Mouse (Mus musculus): ENCODE measurements around the gene Sh3gl1.

The Sh3gl1 gene

DNA sequence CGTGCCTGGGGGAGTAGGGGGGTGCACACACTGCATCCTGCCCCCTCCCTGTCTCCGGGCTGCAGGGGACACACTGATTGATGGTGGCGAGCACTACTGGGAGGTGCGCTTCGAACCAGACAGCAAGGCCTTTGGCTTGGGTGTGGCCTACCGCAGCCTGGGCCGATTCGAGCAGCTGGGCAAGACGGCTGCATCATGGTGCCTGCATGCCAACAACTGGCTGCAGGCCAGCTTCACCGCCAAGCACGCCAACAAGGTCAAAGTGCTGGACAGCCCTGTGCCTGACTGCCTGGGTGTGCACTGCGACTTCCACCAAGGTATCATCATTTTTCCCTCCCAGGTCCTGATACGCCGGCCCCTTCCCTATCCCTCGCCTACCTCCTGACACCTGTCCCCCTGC, 40.4 kb downstream of the Sh3gl1 start:
- DNase-seq (ENCODE audit: low read depth, low spot score): no peak

DNA sequence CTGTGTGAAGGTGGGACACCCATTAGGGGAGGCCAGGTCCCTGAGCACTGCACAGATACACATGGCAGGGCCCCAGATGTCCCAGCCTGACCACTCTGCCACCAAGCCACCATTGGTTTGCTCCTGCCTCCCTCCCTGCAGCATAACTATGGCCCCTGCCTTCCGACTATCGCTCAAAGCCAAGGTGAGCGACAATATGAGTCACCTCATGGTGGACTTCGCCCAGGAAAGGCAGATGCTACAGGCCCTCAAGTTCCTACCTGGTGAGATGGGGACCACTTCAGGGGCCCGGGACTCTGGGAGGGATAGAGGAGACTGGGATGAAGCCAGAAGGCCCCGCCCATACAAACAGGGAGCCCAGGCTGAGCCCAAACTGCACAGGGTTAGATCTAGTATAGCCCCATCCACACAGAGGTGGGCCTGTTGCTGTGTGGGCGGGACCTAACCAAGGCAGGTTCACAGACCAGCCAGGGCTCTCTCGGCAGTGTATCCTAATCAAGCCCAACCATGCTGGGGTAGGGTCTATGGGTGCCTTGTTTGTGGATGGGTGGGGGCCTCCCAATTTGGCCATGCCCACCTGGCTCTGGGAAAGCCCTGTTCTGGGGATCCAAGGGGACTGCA, 46.0 kb downstream of the Sh3gl1 start:
- DNase-seq (ENCODE audit: low read depth, low spot score): no peak

DNA sequence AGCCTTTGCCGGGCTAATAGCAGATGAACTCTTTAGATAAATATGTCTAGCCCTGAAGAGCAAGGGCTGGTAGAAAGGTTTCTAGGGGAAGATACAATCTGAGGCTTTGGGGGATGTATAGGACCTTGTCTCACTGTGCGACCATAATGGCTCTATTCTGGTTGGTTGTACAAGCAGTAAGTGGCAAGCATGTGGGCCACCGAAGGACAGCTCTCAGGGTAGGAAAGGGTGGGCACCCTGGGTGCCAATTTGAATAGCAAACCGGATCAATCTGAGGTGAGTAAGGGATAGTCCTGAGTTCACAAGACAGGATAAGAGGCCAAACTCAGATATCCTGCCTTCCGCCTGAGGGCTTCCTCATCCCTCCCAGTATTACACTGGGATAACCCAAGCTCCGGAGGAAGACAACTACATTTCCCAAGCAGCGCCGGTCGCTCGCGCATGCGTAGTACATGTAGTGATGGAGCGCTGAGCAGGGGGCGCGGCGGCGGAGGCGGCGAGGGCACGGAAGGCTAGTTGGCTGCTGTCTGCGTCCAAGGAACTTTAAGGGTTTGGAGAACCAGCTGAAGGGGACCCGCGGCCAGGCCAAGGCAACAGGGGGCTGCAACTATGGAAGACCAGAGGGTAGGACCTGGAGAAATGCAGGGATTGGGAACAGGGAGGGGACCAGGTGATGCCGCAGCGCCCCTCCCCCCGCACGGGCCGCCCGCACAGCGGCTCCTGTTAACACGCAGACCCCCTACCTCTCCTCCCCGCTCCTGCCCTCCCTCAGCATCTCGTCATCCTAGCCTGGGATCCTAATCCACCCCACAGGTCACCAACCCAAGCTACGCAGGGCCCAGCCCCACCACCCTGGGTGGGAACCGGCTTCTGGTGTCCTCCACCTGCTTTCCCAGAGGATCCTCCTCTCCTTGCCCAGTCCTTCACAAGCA, 50.1 kb downstream of the Sh3gl1 start, which contains the start of gene Fsd1:
Gene Fsd1 (plus strand): TSS at position 480 of the 932 bp plus-strand sequence.
- DNase-seq (ENCODE audit: low read depth, low spot score): peak; percentile 87

DNA sequence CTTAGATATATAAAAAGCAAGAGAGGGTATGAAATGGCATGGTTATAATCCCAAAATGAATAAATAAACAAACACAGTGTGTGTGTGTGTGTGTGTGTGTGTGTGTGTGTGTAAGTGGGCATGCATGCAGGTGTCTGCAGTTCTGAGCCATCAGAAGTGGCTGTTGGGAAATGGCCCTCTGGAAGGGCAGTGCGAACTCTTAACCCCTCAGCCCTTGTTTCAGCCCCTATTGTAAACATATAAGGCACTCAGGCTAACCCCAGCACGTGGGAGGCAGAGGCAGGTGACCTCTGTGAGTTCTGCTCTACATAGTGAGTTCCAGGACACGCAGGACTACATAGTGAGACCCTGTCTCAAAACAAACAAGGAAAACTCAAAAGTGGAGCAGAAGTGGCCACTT, 59.1 kb downstream of the Sh3gl1 start:
- DNase-seq (ENCODE audit: low read depth, low spot score): no peak

DNA sequence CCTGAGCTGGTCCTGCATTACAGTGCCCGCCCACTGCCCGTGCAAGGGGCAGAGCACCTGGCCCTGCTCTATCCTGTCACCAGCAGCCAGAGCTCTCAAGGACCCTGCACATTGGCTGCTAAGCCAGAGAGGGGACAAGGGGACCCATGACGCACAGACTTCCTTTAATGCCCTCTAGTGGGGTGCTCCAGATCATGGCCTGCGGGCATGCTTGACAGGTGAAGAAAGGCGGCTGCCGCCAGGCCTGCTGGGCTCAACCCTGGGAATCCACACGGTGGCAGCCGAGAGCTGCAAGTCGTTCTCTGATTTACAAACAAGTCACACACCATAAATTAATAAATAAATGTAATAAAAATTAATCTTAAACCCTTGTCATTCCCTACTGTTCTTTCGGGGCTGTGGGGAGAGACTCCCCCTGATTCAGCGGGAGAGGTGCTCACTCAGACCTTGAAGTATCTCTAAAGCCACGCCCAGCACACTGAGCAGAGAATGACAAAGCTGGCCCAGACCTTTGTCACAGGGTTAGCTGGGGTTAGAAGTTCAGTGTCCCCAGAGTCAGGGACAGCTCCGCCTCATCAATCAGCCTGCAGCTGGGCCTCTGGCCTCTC, 60.1 kb downstream of the Sh3gl1 start:
- peak; percentile 82 for DNase-seq (ENCODE audit: low read depth, low spot score)

DNA sequence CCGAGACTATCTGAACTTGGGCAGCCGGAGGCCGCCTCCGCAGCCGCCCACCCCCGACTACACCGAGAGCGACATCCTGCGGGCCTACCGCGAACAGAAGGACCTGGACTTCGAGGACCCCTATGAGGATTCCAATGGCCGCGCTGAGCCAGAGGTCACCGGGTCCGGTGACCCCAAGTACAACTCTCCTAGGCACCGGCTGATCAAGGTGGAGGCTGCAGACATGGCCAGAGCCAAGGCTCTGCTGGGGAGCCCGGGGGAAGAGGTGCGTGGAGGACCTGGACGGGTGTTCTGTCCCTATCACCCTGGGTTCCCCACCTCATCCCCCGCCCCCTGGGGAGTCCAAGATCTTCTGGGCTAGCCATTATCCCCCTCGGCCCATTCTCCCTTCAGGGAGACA, 65.0 kb downstream of the Sh3gl1 start:
- DNase-seq (ENCODE audit: low read depth, low spot score): no peak

DNA sequence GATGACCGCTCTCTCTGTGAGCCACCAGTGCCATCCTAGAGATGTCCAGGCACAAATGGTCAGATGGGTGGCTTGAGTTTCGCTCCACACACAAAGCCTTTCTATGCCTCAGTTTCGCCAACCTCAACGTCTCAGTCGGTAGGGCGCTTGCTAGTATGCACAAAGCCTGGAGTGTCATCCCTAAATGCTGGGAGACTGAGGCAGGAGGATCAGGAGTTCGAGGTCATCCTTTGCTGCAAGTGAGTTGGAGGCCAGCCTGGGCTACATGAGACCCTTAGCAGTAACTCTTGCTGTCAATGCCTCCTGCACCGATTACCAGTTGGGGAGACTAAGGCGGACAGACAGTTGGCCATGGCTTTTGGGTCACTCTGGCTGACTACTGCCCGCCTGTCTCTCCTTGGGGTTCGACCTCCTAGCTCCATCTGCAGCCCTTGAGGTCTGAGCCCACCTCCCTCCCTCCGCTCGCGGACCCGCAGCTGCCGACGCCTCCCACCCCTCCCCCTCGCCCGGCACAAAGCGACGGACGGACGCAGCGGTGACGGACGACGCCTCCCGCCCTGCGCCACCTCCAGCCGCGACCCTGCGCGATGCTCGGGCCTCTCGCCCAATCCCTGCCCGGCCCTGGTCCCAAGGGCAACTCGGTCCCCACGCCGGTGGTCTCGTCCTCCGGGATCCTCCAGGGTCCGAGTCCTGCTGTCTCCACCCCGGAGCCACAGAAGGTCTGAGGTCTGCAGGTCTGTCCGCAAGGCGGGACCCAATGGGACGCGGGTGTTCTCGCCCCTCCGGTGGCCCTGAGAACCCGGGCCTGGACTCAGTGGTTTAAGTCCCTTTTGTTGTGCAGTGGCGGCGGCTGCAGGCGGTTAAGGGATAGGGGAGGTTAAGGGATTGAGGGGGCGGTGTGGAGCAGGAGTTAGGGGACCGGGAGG, 66.2 kb downstream of the Sh3gl1 start, which contains the start of gene Shd:
Gene Shd (plus strand): TSS at position 502 of the 926 bp plus-strand sequence.
- DNase-seq (ENCODE audit: low read depth, low spot score): peak; percentile 77

DNA sequence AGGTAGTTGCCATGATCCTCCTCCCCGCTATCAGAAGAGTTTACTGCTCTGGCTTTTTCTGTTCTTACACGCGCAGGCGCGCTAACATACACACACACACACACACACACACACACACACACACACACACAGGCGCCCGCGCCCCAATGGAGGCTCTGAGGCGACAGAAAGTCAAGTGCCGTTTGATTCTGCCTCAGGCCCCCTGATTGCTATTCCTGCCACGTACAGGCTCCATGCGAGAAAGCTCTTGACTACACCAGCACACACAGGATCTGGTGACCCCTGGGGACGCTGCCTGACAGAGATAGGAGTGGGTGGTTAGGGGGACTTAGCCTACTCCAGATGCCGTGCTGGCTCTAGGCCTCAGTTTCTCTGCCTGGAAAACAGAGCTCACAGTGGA, 66.9 kb downstream of the Sh3gl1 start:
- peak; percentile 77 for DNase-seq (ENCODE audit: low read depth, low spot score)

DNA sequence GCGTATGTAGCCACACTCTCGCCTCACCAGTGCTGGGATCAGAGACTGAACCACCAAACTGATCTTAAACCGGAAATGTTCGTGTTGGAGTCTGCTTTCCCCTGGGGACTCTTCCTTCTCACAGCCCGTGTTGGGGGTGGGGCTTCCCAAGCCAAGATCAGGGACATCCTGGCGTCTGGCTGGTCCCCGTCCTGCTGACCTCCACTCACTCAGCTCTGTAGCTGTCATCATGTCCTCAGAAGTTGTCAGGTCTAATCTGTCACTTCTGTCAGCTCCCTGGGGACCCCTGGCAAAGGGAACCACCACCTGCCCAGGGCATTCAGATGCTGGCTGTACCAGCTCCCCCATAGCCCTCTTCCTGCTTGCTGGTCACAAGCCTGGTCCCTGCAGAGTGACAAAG, 68.2 kb downstream of the Sh3gl1 start:
- DNase-seq (ENCODE audit: low read depth, low spot score): no peak

DNA sequence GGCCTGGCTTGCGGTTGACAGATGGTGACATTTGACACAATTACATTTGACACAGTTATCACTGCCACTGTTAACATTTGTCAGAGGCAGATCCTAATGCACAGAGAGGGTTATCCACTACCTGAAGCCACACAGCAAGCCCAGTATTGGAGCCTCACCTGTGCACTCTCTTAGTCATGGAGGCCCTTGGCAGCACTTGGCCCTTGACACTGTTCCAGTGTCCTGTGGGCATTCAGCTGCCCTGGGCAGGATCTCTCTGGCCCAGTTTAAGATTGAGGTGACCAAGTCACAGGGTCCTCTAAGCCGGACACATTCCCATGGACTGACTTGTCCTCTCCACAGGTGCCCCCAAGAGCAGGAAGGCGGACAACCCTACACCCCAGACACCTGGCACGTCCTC, 69.2 kb downstream of the Sh3gl1 start:
- no peak for DNase-seq (ENCODE audit: low read depth, low spot score)
